Mouse (Mus musculus) myocyte (in vitro differentiated cells): ENCODE measurements around the gene Dguok.

Source experiments
- CEBPB ChIP-seq: IDR thresholded peaks from 2 replicates; pipeline ENCODE4 v1.6.1; 2011; ENCODE audit warnings: mild to moderate bottlenecking, moderate library complexity; ENCODE audit not compliant: poor library complexity, insufficient read depth, severe bottlenecking
- E2F4 ChIP-seq: IDR thresholded peaks from one replicate; pipeline ENCODE4 v1.6.1; 2011; ENCODE audit warnings: mild to moderate bottlenecking, control low read depth, moderate library complexity; ENCODE audit not compliant: insufficient read depth
- MAX ChIP-seq: IDR thresholded peaks from one replicate; pipeline ENCODE4 v1.6.1; 2011; ENCODE audit warnings: low read depth, mild to moderate bottlenecking, control low read depth
- MYOD1 ChIP-seq, 3 experiments: IDR thresholded peaks; one replicate each; pipeline ENCODE4 v1.6.1; 2011; ENCODE audit warnings: control low read depth in 2 of 3, low read depth in 2 of 3, mild to moderate bottlenecking in 2 of 3, moderate library complexity in 1 of 3; ENCODE audit not compliant: insufficient read length in 2 of 3, control insufficient read depth in 1 of 3
- MYOG ChIP-seq, 3 experiments: IDR thresholded peaks; one replicate each; pipeline ENCODE4 v1.6.1; 2011; ENCODE audit warnings: control low read depth in 2 of 3, low read depth in 2 of 3, mild to moderate bottlenecking in 2 of 3; ENCODE audit not compliant: insufficient read length in 2 of 3, control insufficient read depth in 1 of 3, insufficient read depth in 1 of 3
- POLR2A ChIP-seq: IDR thresholded peaks from one replicate; pipeline ENCODE4 v1.6.1; 2011; ENCODE audit warnings: low read depth, mild to moderate bottlenecking, control low read depth, moderate library complexity; ENCODE audit not compliant: insufficient read length
- POLR2AphosphoS2 ChIP-seq: IDR thresholded peaks from one replicate; pipeline ENCODE4 v1.6.1; 2011; ENCODE audit warnings: low read depth, control low read depth; ENCODE audit not compliant: insufficient read length
- REST ChIP-seq: IDR thresholded peaks from one replicate; pipeline ENCODE4 v1.6.1; 2011; ENCODE audit warnings: mild to moderate bottlenecking, control low read depth, moderate library complexity; ENCODE audit not compliant: insufficient read depth, insufficient read length
- TCF12 ChIP-seq: IDR thresholded peaks from one replicate; pipeline ENCODE4 v1.6.1; 2011; ENCODE audit warnings: mild to moderate bottlenecking, control low read depth; ENCODE audit not compliant: poor library complexity, insufficient read depth, severe bottlenecking
- TCF3 ChIP-seq: IDR thresholded peaks from one replicate; pipeline ENCODE4 v1.6.1; 2011; ENCODE audit warnings: low read depth, control low read depth; ENCODE audit not compliant: insufficient read length
- USF1 ChIP-seq: IDR thresholded peaks from one replicate; pipeline ENCODE4 v1.6.1; 2011; ENCODE audit warnings: low read depth, mild to moderate bottlenecking, control low read depth, moderate library complexity

- TF ChIP-seq MAX (no peak), POLR2A (no peak), TCF3 (no peak), E2F4 (no peak), TCF12 (no peak), USF1 (no peak), MYOG (IDR thresholded peaks at IDR 0.05; ENCODE audit: control insufficient read depth in 1 of 3, insufficient read depth in 1 of 3, insufficient read length in 2 of 3, low read depth in 2 of 3) (no peak), MYOD1 (IDR thresholded peaks at IDR 0.05; ENCODE audit: control insufficient read depth in 1 of 3, insufficient read length in 2 of 3, low read depth in 2 of 3) (no peak), CEBPB (no peak), REST (no peak), POLR2AphosphoS2 (no peak)
These were observed 51.2 kb downstream of the Dguok start for GRCm38 (mm10) chr6:83455328-83456130.
